Mouse (Mus musculus) forebrain, postnatal 0 days (tissue): ENCODE measurements around the gene Il20rb. TPM values are rescaled to one million over a fixed set of nuclear protein-coding genes. Genes with fewer than 3 reads are reported as not detected.
A peak's percentile ranks its signal among the peaks of the same experiment; 100 is the strongest.

Source experiments
- ATAC-seq: fragments of 200-750 bp; cut with Nextera tagmentation; 2 replicates; pipeline ENCODE4 v1.8.0; 2017; ENCODE audit warnings: mild to moderate bottlenecking, moderate library complexity
- DNase-seq: peaks from one replicate; pipeline ENCODE4 v3.0.0-alpha.2; 2015
- H3K27ac ChIP-seq: fragments of 300-500 bp; sonication (generic); 2 replicates; pipeline ENCODE4 v1.5.1; 2014; ENCODE audit warnings: low read depth, mild to moderate bottlenecking, antibody characterized with exemption, low read length, moderate library complexity, mixed read lengths
- H3K27me3 ChIP-seq: fragments of 300-500 bp; sonication (generic); 2 replicates; pipeline ENCODE4 v1.6.1; 2014; ENCODE audit warnings: mild to moderate bottlenecking, low read length, mixed read lengths; ENCODE audit not compliant: insufficient read depth
- H3K36me3 ChIP-seq: fragments of 300-500 bp; sonication (generic); 2 replicates; pipeline ENCODE4 v1.6.1; 2014; ENCODE audit warnings: mild to moderate bottlenecking, moderate library complexity; ENCODE audit not compliant: insufficient read depth
- H3K4me1 ChIP-seq: fragments of 300-500 bp; sonication (generic); 2 replicates; pipeline ENCODE4 v1.6.1; 2014; ENCODE audit warnings: antibody characterized with exemption; ENCODE audit not compliant: insufficient read depth
- H3K4me2 ChIP-seq: fragments of 300-500 bp; sonication (generic); 2 replicates; pipeline ENCODE4 v1.6.1; 2014; ENCODE audit warnings: low read depth, mild to moderate bottlenecking, moderate library complexity
- H3K4me3 ChIP-seq: fragments of 300-500 bp; sonication (generic); 2 replicates; pipeline ENCODE4 v1.5.1; 2014; ENCODE audit warnings: low read depth, low read length, mixed read lengths
- H3K9ac ChIP-seq: fragments of 300-500 bp; sonication (generic); 2 replicates; pipeline ENCODE4 v1.6.1; 2014; ENCODE audit warnings: mild to moderate bottlenecking
- H3K9me3 ChIP-seq: fragments of 300-500 bp; sonication (generic); 2 replicates; pipeline ENCODE4 v1.6.1; 2016; ENCODE audit warnings: low read length
- CTCF ChIP-seq: sonication (generic); IDR thresholded peaks from 2 replicates; pipeline ENCODE4 v1.5.1; 2016; ENCODE audit warnings: antibody characterized with exemption, control low read depth, low read depth
- WGBS: fragments of 180-500 bp; shearing (Covaris S2); extraction: QIAGEN DNeasy Blood & Tissue Kit; methylation state at CpG from one replicate; pipeline ENCODE4 v1.1.7; 2014; 5-methylcytosine and 5-hydroxymethylcytosine counted together
- polyA plus RNA-seq: library from polyadenylated mRNA; unstranded; fragments of >200 nt; fragmentation: Nextera tagmentation; extraction: Ambion mirVana; gene quantifications from 2 replicates; pipeline ENCODE4 v1.2.1, GENCODE M21; 2015
- total RNA-seq: library from RNA; depleted of rRNA; stranded (reverse); fragments of >200 nt; gene quantifications from 2 replicates; pipeline ENCODE4 v1.2.3, GENCODE M21; 2014

Gene Il20rb
- total and polyA plus RNA-seq, 2 experiments from 2014 or later, result 1.1 to 1.4 TPM

DNA sequence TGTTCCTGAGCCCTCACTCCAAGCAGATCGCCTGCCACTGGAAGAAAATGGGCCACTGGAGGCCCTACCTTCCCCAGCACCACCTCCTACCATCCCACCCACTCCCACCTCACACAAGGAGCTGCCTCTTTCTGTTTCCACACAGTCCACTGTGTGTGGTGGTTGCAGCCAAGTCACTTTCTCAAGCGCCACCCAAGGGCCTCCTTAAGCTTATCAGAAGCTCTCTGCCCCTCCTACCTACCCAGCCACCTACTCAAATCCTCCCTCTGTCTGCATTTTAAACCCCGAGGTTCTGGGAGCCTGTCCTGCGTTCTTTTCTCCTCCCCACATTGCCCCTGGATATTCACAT lies 15.0 kb downstream of the Il20rb start:
- Histone ChIP-seq H3K9ac (no peak overlapping the region), H3K27me3 (no peaks in the 10 kb centered on the region), H3K4me3 (no peak overlapping the region), H3K36me3 (no peaks in the 10 kb centered on the region), H3K4me1 (no peaks in the 10 kb centered on the region), H3K27ac (no peak overlapping the region), H3K4me2 (no peak overlapping the region), H3K9me3 (no peaks in the 10 kb centered on the region)
- WGBS, result 79% methylated on average over 4 of the region's 4 CpGs
- no peak for TF ChIP-seq CTCF
- DNase-seq, result no peak
- no peak for ATAC-seq

- no peak for ATAC-seq
- Histone ChIP-seq H3K4me2 (no peak overlapping the region), H3K36me3 (no peaks in the 10 kb centered on the region), H3K4me1 (no peaks in the 10 kb centered on the region), H3K9me3 (no peaks in the 10 kb centered on the region), H3K27me3 (no peaks in the 10 kb centered on the region), H3K9ac (no peak overlapping the region), H3K27ac (no peak overlapping the region), H3K4me3 (no peak overlapping the region)
- peak; percentile 21 for DNase-seq
- TF ChIP-seq CTCF, result no peak
- WGBS, result 57% methylated on average over 8 of the region's 8 CpGs
Observed at GRCm38 (mm10) chr9:100470936-100471604, 15.5 kb downstream of the Il20rb start.

DNA sequence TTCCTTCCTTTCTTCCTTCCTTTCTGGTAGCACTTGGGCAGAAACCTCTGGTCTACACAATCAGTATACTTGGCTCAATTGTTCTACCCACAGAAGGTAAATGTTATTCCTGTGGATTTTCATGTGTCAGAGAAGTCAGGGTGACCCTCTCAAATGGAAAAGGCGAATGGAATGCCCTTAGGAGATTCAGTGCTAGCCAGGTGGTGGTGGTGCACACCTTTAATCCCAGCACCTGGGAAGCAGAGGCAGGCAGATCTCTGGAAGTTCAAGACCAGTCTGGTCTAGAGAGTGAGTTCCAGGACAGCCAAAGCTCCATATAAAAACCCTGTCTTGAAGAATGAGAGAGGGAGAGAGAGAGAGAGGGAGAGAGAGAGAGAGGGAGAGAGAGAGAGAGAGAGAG lies 16.4 kb downstream of the Il20rb start:
- H3K27me3 ChIP-seq, result no peaks in the 10 kb centered on the region
- no peaks in the 10 kb centered on the region for H3K9me3 ChIP-seq
- WGBS, result 77% methylated on average over 1 of the region's 1 CpGs
- no peak overlapping the region for H3K27ac ChIP-seq
- H3K4me2 ChIP-seq, result no peak overlapping the region
- H3K4me1 ChIP-seq, result no peaks in the 10 kb centered on the region
- H3K9ac ChIP-seq, result no peak overlapping the region
- H3K36me3 ChIP-seq, result no peaks in the 10 kb centered on the region
- no peak for ATAC-seq
- no peak for TF ChIP-seq CTCF
- DNase-seq, result no peak
- no peak overlapping the region for H3K4me3 ChIP-seq

GRCm38 (mm10) chr9:100469681-100470080 lies 16.9 kb downstream of the Il20rb start:
- Histone ChIP-seq H3K27ac (no peak overlapping the region), H3K9ac (no peak overlapping the region), H3K36me3 (no peaks in the 10 kb centered on the region), H3K9me3 (no peaks in the 10 kb centered on the region), H3K4me1 (no peaks in the 10 kb centered on the region), H3K27me3 (no peaks in the 10 kb centered on the region), H3K4me2 (no peak overlapping the region), H3K4me3 (no peak overlapping the region)
- no peak for TF ChIP-seq CTCF
- ATAC-seq, result no peak
- 82% methylated on average over 3 of the region's 3 CpGs for WGBS
- DNase-seq, result no peak

GRCm38 (mm10) chr9:100468151-100468550 lies 18.4 kb downstream of the Il20rb start:
- Histone ChIP-seq H3K4me3 (no peak overlapping the region), H3K4me1 (no peaks in the 10 kb centered on the region), H3K9ac (no peak overlapping the region), H3K27me3 (no peaks in the 10 kb centered on the region), H3K27ac (no peak overlapping the region), H3K4me2 (no peak overlapping the region), H3K9me3 (no peaks in the 10 kb centered on the region), H3K36me3 (no peaks in the 10 kb centered on the region)
- whole genome bisulfite sequencing, result 97% methylated on average over 8 of the region's 8 CpGs
- ATAC-seq, result no peak
- no peak for DNase-seq
- TF ChIP-seq CTCF, result no peak

DNA sequence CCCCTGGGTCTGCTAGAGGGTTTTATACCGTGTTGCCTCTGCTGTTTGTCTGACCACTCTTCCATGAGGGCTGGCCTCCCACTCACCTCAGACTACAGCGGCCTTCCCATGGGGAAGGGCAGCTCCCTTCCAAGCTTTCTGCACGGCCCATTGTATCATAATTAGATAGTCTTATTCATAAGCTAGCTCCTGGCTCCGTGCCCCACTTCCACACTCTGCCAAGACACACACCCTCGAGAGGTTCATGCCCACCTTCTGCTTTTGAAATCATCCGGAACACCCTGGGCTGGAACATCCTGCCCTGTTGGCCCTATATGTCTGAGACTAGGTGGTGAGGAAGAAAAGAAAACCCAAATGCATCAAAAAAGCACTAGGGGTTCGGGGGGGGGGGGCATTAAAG lies 18.9 kb downstream of the Il20rb start:
- Histone ChIP-seq H3K36me3 (no peaks in the 10 kb centered on the region), H3K4me1 (no peaks in the 10 kb centered on the region), H3K27me3 (no peaks in the 10 kb centered on the region), H3K9me3 (no peaks in the 10 kb centered on the region), H3K9ac (no peak overlapping the region), H3K27ac (no peak overlapping the region), H3K4me3 (no peak overlapping the region), H3K4me2 (no peak overlapping the region)
- 34% methylated on average over 7 of the region's 7 CpGs for WGBS
- no peak; the same call in 1 of the 2 replicates for ATAC-seq
- no peak for DNase-seq
- TF ChIP-seq CTCF, result no peak

GRCm38 (mm10) chr9:100466743-100467142 lies 19.8 kb downstream of the Il20rb start:
- Histone ChIP-seq H3K36me3 (no peaks in the 10 kb centered on the region), H3K27ac (no peak overlapping the region), H3K9me3 (no peaks in the 10 kb centered on the region), H3K9ac (no peak overlapping the region), H3K4me1 (no peaks in the 10 kb centered on the region), H3K4me3 (no peak overlapping the region), H3K4me2 (no peak overlapping the region), H3K27me3 (no peaks in the 10 kb centered on the region)
- 61% methylated on average over 3 of the region's 3 CpGs for WGBS
- DNase-seq (no peak), ATAC-seq (peak; percentile 32; the same call in 1 of the 2 replicates)
- TF ChIP-seq CTCF, result no peak
